Mouse (Mus musculus) lung, postnatal 0 days (tissue): ENCODE results near the gene Pnpla5. TPM values are rescaled to one million over a fixed set of nuclear protein-coding genes. Genes with fewer than 3 reads are reported as not detected.
A peak's percentile ranks its signal among the peaks of the same experiment; 100 is the strongest.

ENCODE experiments used
- ATAC-seq: fragments of 200-750 bp; cut with Nextera tagmentation; 2 replicates; pipeline ENCODE4 v1.8.0; 2017; ENCODE audit warnings: moderate library complexity
- DNase-seq: peaks from one replicate; pipeline ENCODE4 v3.0.0-alpha.2; 2016; ENCODE audit warnings: low spot score
- H3K27ac ChIP-seq: fragments of 300-500 bp; sonication (generic); 2 replicates; pipeline ENCODE4 v1.5.1; 2014; ENCODE audit warnings: antibody characterized with exemption, mild to moderate bottlenecking, low read length, mixed read lengths
- H3K27me3 ChIP-seq: fragments of 300-500 bp; sonication (generic); replicated peaks from 2 replicates; pipeline ENCODE4 v1.6.1; 2014; ENCODE audit warnings: low read length, mixed read lengths; ENCODE audit not compliant: insufficient read depth
- H3K36me3 ChIP-seq: fragments of 300-500 bp; sonication (generic); 2 replicates; pipeline ENCODE4 v1.6.1; 2014; ENCODE audit warnings: low read length, mixed read lengths; ENCODE audit not compliant: insufficient read depth
- H3K4me1 ChIP-seq: fragments of 300-500 bp; sonication (generic); 2 replicates; pipeline ENCODE4 v1.6.1; 2014; ENCODE audit warnings: antibody characterized with exemption, low read depth, low read length, mixed read lengths; ENCODE audit not compliant: insufficient read depth
- H3K4me2 ChIP-seq: fragments of 300-500 bp; sonication (generic); replicated peaks from 2 replicates; pipeline ENCODE4 v1.6.1; 2014; ENCODE audit warnings: low read depth, mild to moderate bottlenecking, low read length, moderate library complexity, mixed read lengths
- H3K4me3 ChIP-seq: fragments of 300-500 bp; sonication (generic); 2 replicates; pipeline ENCODE4 v1.5.1; 2014; ENCODE audit warnings: low read depth, low read length
- H3K9ac ChIP-seq: fragments of 300-500 bp; sonication (generic); replicated peaks from 2 replicates; pipeline ENCODE4 v1.6.1; 2014; ENCODE audit warnings: low read depth, mild to moderate bottlenecking
- H3K9me3 ChIP-seq: fragments of 300-500 bp; sonication (generic); 2 replicates; pipeline ENCODE4 v1.6.1; 2016; ENCODE audit warnings: low read length, mixed read lengths
- CTCF ChIP-seq: IDR thresholded peaks from 2 replicates; pipeline ENCODE4 v1.5.1; 2016; ENCODE audit warnings: antibody characterized with exemption, mild to moderate bottlenecking
- EP300 ChIP-seq: IDR thresholded peaks from 2 replicates; pipeline ENCODE4 v1.6.1; 2016; ENCODE audit warnings: antibody characterized with exemption, mild to moderate bottlenecking, control low read depth
- WGBS: fragments of 180-500 bp; shearing (Covaris S2); extraction: QIAGEN DNeasy Blood & Tissue Kit; methylation state at CpG from one replicate; pipeline ENCODE4 v1.1.7; 2014; 5-methylcytosine and 5-hydroxymethylcytosine counted together
- microRNA-seq: library from miRNA; unstranded; fragments of <30 nt; microRNA quantifications from one replicate; pipeline ENCODE4, GENCODE M21; 2016
- polyA plus RNA-seq: library from polyadenylated mRNA; unstranded; fragments of >200 nt; fragmentation: Nextera tagmentation; extraction: Ambion mirVana; gene quantifications from 2 replicates; pipeline ENCODE4 v1.2.1, GENCODE M21; 2015

The Pnpla5 gene
- polyA plus RNA-seq, 1 experiment from 2014 or later = not detected

DNA sequence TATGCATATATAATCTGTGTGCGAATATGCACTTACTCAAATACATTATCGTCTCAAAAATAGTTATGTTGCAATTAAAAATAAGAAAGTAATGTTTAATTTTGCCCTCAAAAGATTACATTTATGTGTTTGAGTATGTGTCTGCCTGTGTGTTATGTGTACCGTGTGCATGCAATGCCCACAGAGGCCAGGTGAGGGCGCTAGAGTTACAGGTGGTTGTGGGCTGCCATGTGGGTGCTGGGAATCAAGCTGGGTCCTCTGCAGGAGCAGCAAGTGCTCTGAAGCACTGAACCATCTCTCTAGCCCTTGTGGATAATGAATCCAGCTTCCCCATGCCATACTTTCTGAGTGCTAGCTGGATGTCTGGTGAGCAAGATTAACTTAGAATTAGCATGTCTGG is 57.3 kb downstream of the Pnpla5 start:
- H3K27me3 ChIP-seq = peaks cover 24% of the 10 kb centered on the region; the same call in 1 of the 2 replicates

DNA sequence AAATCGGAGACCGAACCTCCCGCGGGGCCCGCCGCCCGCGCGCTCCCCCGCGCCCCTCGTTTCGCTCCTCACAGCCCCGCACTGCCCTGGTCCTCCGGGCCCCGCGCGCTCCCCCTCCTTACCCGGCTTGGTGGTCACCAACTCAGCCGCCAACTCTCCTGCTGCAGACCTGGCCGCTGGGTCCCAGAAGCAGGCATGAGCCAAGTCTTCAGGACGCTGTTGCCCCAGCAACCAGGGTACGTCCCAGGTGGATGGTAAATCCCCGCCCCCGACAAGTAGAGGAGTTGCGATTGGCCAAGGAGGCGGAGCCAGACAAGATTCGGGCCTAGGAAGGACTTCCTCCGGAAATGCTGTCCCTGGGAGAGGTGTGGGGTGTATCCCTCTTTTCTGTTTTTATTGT is 57.8 kb downstream of the Pnpla5 start, which contains the start of gene Efcab6:
TSS of gene Efcab6 (minus strand) at position 240 of the 400 bp plus-strand sequence.
- no peaks in the 10 kb centered on the region for H3K9me3 ChIP-seq
- no peak within 1 kb of the TSS for H3K4me3 ChIP-seq
- no peak within 1 kb of the TSS for H3K27ac ChIP-seq
- no peaks in the 10 kb centered on the region for H3K36me3 ChIP-seq
- H3K27me3 ChIP-seq = peaks cover 18% of the 10 kb centered on the region; the same call in 1 of the 2 replicates
- WGBS = 5% methylated on average over 29 of the region's 29 CpGs
- no peaks in the 10 kb centered on the region for H3K4me1 ChIP-seq
- no peak within 1 kb of the TSS for H3K4me2 ChIP-seq
- DNase-seq (peak; percentile 16), ATAC-seq (no peak)
- TF ChIP-seq EP300 (no peak), CTCF (no peak)
- no peak within 1 kb of the TSS for H3K9ac ChIP-seq

More for the DNA sequence above, 57.3 kb downstream of the Pnpla5 start:
- no peak for TF ChIP-seq EP300
- no peak for TF ChIP-seq CTCF
- H3K9ac ChIP-seq = no peak overlapping the region
- H3K4me1 ChIP-seq = no peaks in the 10 kb centered on the region
- H3K4me2 ChIP-seq = no peak overlapping the region
- H3K9me3 ChIP-seq = no peaks in the 10 kb centered on the region
- 71% methylated on average over 4 of the region's 4 CpGs for WGBS
- no peaks in the 10 kb centered on the region for H3K36me3 ChIP-seq
- ATAC-seq = no peak
- H3K4me3 ChIP-seq = no peak overlapping the region
- DNase-seq = no peak
- no peak overlapping the region for H3K27ac ChIP-seq

Small RNA genes lying within 50 kb of the gene (microRNA-seq; reads per million reads assigned to microRNA genes)
- not detected for gene Mir6392

Other genes starting within 250 kb of the Pnpla5 start
- 0.63 and 0.84 TPM in 2 replicates for gene Efcab6, start 57.8 kb downstream of the Pnpla5 start, polyA plus RNA-seq
- 0.17 and 0.24 TPM in 2 replicates for gene Sult4a1, start 17.4 kb downstream of the Pnpla5 start, polyA plus RNA-seq
- gene Pnpla3, start 44.7 kb upstream of the Pnpla5 start, polyA plus RNA-seq = 0.27 and 0.49 TPM in 2 replicates
- gene Samm50, start 69.1 kb upstream of the Pnpla5 start, polyA plus RNA-seq = 59.9 and 63.5 TPM in 2 replicates
- gene Parvb, start 108.9 kb upstream of the Pnpla5 start, polyA plus RNA-seq = 7.9 and 8.5 TPM in 2 replicates
- gene Parvg, start 200.9 kb upstream of the Pnpla5 start, polyA plus RNA-seq = 4.3 and 4.8 TPM in 2 replicates